Mouse (Mus musculus): Measurements from ENCODE around the gene Insc.

- TF ChIP-seq CTCF (IDR thresholded peaks at IDR 0.05; ENCODE audit: low read depth, low read length) = no peak
- TF ChIP-seq POLR2A (IDR thresholded peaks at IDR 0.05; ENCODE audit: borderline replicate concordance, low read depth, low read length) = no peak
Observed at GRCm38 (mm10) chr7:114873315-114874012, 130.0 kb downstream of the Insc start.
